Mouse (Mus musculus): Measurements from ENCODE around the gene Tuba4a. TPM values are rescaled to one million over a fixed set of nuclear protein-coding genes. Genes with fewer than 3 reads are reported as not detected.
"Not testable (repeated sequence)": the region's sequence is repeated elsewhere in the genome, so short reads cannot be mapped to it uniquely, and the experiment has no call there.

Gene Tuba4a
- total RNA-seq, 2 experiments from 2014 or later, result 475 to 599 TPM

GRCm38 (mm10) chr1:75239591-75239990 lies 19.9 kb upstream of the Tuba4a start:
- DNase-seq, result no peak
- intact Hi-C loops (cut with DNase I; ENCODE audit: low total_unique reads), result no loop called here

- peak; percentile 88 for DNase-seq
- intact Hi-C loops (cut with DNase I; ENCODE audit: low total_unique reads), result no loop called here
These were observed 16.7 kb upstream of the Tuba4a start, which contains the start of gene Dnajb2 for GRCm38 (mm10) chr1:75236117-75237050. TSS of gene Dnajb2 (plus strand) at chr1:75236406.

- DNase-seq, result peak; percentile 42
- intact Hi-C loops (cut with DNase I; ENCODE audit: low total_unique reads), result no loop called here
These were observed 14.9 kb upstream of the Tuba4a start for GRCm38 (mm10) chr1:75234606-75235005.

GRCm38 (mm10) chr1:75232489-75232888 lies 12.8 kb upstream of the Tuba4a start:
- intact Hi-C loops (cut with DNase I; ENCODE audit: low total_unique reads); DNase-seq: not testable (repeated sequence)

GRCm38 (mm10) chr1:75231664-75232152 lies 12.0 kb upstream of the Tuba4a start, which contains the start of gene A630095N17Rik:
TSS of gene A630095N17Rik (minus strand) at chr1:75232102.
- DNase-seq, result no peak
- intact Hi-C loops (cut with DNase I; ENCODE audit: low total_unique reads), result no loop called here

GRCm38 (mm10) chr1:75231224-75231623 lies 11.6 kb upstream of the Tuba4a start:
- no peak for DNase-seq
- intact Hi-C loops (cut with DNase I; ENCODE audit: low total_unique reads), result no loop called here

- intact Hi-C loops (cut with DNase I; ENCODE audit: low total_unique reads), result no loop called here
- DNase-seq, result no peak
These were observed 10.8 kb upstream of the Tuba4a start for GRCm38 (mm10) chr1:75230335-75230994.

GRCm38 (mm10) chr1:75229158-75229557 lies 9.5 kb upstream of the Tuba4a start:
- intact Hi-C loops (cut with DNase I; ENCODE audit: low total_unique reads), result no loop called here
- DNase-seq, result no peak

- intact Hi-C loops (cut with DNase I; ENCODE audit: low total_unique reads), result no loop called here
- DNase-seq, result no peak
These were observed 8.0 kb upstream of the Tuba4a start for GRCm38 (mm10) chr1:75227653-75228052.

GRCm38 (mm10) chr1:75226138-75226537 lies 6.5 kb upstream of the Tuba4a start:
- intact Hi-C loops (cut with DNase I; ENCODE audit: low total_unique reads), result no loop called here
- DNase-seq, result no peak

GRCm38 (mm10) chr1:75225473-75225872 lies 5.8 kb upstream of the Tuba4a start:
- DNase-seq, result no peak
- intact Hi-C loops (cut with DNase I; ENCODE audit: low total_unique reads), result no loop called here

- intact Hi-C loops (cut with DNase I; ENCODE audit: low total_unique reads), result no loop called here
- DNase-seq, result no peak
These were observed 3.9 kb upstream of the Tuba4a start for GRCm38 (mm10) chr1:75223532-75223931.

GRCm38 (mm10) chr1:75222926-75223325 lies 3.3 kb upstream of the Tuba4a start:
- DNase-seq, result no peak
- intact Hi-C loops (cut with DNase I; ENCODE audit: low total_unique reads), result no loop called here

- no peak for DNase-seq
- intact Hi-C loops (cut with DNase I; ENCODE audit: low total_unique reads), result no loop called here
These were observed 1.9 kb upstream of the Tuba4a start for GRCm38 (mm10) chr1:75221538-75221937.

- intact Hi-C loops (cut with DNase I; ENCODE audit: low total_unique reads), result no loop called here
- peak; percentile 80 for DNase-seq
These were observed 587 bp downstream of the Tuba4a start for GRCm38 (mm10) chr1:75219078-75219477.

GRCm38 (mm10) chr1:75218227-75219001 lies 1.3 kb downstream of the Tuba4a start:
- DNase-seq, result peak; percentile 83
- intact Hi-C loops (cut with DNase I; ENCODE audit: low total_unique reads), result no loop called here

GRCm38 (mm10) chr1:75217893-75218226 lies 1.8 kb downstream of the Tuba4a start:
- intact Hi-C loops (cut with DNase I; ENCODE audit: low total_unique reads), result no loop called here
- no peak for DNase-seq

GRCm38 (mm10) chr1:75216797-75217585 lies 2.7 kb downstream of the Tuba4a start:
- DNase-seq, result peak; percentile 56
- intact Hi-C loops (cut with DNase I; ENCODE audit: low total_unique reads), result no loop called here

- intact Hi-C loops (cut with DNase I; ENCODE audit: low total_unique reads), result no loop called here
- peak; percentile 36 for DNase-seq
These were observed 3.9 kb downstream of the Tuba4a start for GRCm38 (mm10) chr1:75215785-75216184.
